Mouse (Mus musculus): ENCODE measurements at regions not wholly inside any gene's neighbourhood (a gene's known extent, or its start where the extent isn't known, plus 50 kb on each side); places are given as distances from the start of the nearest gene placed in this dataset.
A peak's percentile ranks its signal among the peaks of the same experiment; 100 is the strongest.

- Histone ChIP-seq H3K4me1 (ENCODE audit: control insufficient read depth, insufficient read depth, insufficient read length, low read length) (no peaks in the 10 kb centered on the region), H3K4me3 (ENCODE audit: insufficient read depth, low read depth, low read length) (no peak overlapping the region), H3K27ac (replicated peaks; ENCODE audit: low read depth, low read length) (no peak overlapping the region)
Observed at GRCm38 (mm10) chr17:79511218-79511617, 100.4 kb upstream of the Rmdn2 start.

- no peak overlapping the region for H3K4me3 ChIP-seq (ENCODE audit: insufficient read depth, low read depth, low read length)
- H3K4me1 ChIP-seq (ENCODE audit: control insufficient read depth, insufficient read depth, insufficient read length, low read length): no peaks in the 10 kb centered on the region
- H3K27ac ChIP-seq (replicated peaks; ENCODE audit: low read depth, low read length): no peak overlapping the region
Observed at GRCm38 (mm10) chr17:79514076-79514475, 97.6 kb upstream of the Rmdn2 start.

- Histone ChIP-seq H3K4me3 (ENCODE audit: insufficient read depth, low read depth, low read length) (no peak overlapping the region), H3K4me1 (ENCODE audit: control insufficient read depth, insufficient read depth, insufficient read length, low read length) (no peaks in the 10 kb centered on the region), H3K27ac (replicated peaks; ENCODE audit: low read depth, low read length) (no peak overlapping the region)
Observed at GRCm38 (mm10) chr17:79518185-79518584, 93.5 kb upstream of the Rmdn2 start.

GRCm38 (mm10) chr17:79518696-79519095 lies 93.0 kb upstream of the Rmdn2 start:
- H3K4me1 ChIP-seq (ENCODE audit: control insufficient read depth, insufficient read depth, insufficient read length, low read length): no peaks in the 10 kb centered on the region
- H3K4me3 ChIP-seq (ENCODE audit: insufficient read depth, low read depth, low read length): no peak overlapping the region
- no peak overlapping the region for H3K27ac ChIP-seq (replicated peaks; ENCODE audit: low read depth, low read length)

DNA sequence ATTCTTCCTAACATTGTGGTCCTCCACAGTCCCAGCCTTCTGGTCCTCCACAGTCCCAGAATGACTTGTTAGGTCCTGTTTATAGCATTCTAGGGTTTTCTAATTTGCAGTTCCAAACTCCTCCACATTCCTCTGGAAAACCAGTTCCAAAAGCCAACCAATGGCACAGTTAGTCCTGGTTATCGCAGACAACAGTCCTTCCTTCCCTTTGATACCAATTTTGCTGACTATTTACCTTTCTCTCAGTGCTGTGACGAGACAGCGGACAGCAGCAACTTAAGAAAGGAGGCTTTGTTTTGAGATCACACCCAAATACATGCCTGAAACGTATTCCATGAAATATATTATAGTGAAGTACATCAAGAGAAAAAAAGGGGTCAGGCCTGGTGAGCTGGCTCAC lies 92.3 kb upstream of the Rmdn2 start:
- Histone ChIP-seq H3K27ac (replicated peaks; ENCODE audit: low read depth, low read length) (no peak overlapping the region), H3K4me1 (ENCODE audit: control insufficient read depth, insufficient read depth, insufficient read length, low read length) (no peaks in the 10 kb centered on the region), H3K4me3 (ENCODE audit: insufficient read depth, low read depth, low read length) (no peak overlapping the region)

GRCm38 (mm10) chr17:79520283-79520682 lies 91.4 kb upstream of the Rmdn2 start:
- Histone ChIP-seq H3K27ac (replicated peaks; ENCODE audit: low read depth, low read length) (no peak overlapping the region), H3K4me1 (ENCODE audit: control insufficient read depth, insufficient read depth, insufficient read length, low read length) (no peaks in the 10 kb centered on the region), H3K4me3 (ENCODE audit: insufficient read depth, low read depth, low read length) (no peak overlapping the region)

DNA sequence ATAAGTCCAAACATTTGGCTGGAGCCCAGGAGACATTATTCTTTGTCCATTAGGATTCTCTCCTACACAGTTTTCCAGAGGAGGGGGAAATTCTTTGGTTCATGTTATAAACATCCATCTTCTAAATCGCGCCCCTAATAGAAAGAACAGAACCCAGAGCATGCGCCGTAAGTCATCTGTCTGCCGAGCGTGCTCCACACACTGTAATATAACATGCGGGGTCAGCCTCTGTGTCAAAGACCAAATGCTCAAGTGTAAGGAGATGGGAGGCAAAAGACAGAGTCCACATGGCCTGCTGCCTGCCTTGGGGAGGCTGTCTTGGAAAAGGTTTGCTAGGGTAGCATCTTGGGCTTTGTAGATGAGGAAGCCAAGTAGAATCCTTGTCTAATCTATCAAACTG lies 90.0 kb upstream of the Rmdn2 start:
- H3K4me1 ChIP-seq (ENCODE audit: control insufficient read depth, insufficient read depth, insufficient read length, low read length): no peaks in the 10 kb centered on the region
- H3K27ac ChIP-seq (replicated peaks; ENCODE audit: low read depth, low read length): no peak overlapping the region
- H3K4me3 ChIP-seq (ENCODE audit: insufficient read depth, low read depth, low read length): no peak overlapping the region

DNA sequence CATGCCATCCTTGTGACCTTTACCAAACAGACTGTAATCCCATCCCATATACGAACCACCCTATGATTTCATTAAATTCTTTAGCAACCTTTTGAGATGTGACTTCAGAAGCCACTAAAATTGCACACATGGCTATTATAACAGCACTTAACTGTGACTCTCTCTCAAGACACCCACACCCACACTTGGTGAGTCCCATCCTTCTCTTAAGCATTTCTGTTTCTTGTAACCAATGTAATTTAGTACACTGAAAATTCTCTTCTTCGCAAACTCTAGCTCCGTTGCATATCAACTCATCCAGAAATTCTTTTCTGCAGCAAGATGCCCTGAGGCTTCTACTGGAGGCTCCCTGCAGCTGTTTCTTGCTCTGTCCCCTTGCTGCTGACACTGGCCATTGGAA lies 88.4 kb upstream of the Rmdn2 start:
- Histone ChIP-seq H3K4me1 (ENCODE audit: control insufficient read depth, insufficient read depth, insufficient read length, low read length) (no peaks in the 10 kb centered on the region), H3K4me3 (ENCODE audit: insufficient read depth, low read depth, low read length) (no peak overlapping the region), H3K27ac (replicated peaks; ENCODE audit: low read depth, low read length) (no peak overlapping the region)

DNA sequence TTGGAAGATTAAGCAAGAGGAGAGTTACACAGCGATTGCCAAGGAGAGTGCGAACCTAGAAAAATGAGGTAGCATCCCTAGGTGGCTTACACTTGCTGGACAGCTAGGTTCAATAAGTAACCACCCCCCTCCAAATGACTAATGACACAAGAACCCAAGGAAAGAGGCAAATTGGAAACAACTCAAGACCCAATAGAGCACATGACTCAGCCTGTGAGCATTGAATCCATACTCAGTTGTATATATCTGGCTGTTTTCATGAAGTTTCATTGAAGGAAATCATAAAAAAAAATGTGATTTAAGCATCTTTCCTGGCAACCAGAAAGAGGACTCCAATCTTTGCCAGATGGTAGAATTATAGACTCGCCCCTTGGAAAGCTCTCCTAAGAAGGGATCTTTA lies 84.3 kb upstream of the Rmdn2 start:
- H3K4me1 ChIP-seq (ENCODE audit: control insufficient read depth, insufficient read depth, insufficient read length, low read length): no peaks in the 10 kb centered on the region
- no peak overlapping the region for H3K27ac ChIP-seq (replicated peaks; ENCODE audit: low read depth, low read length)
- H3K4me3 ChIP-seq (ENCODE audit: insufficient read depth, low read depth, low read length): no peak overlapping the region

GRCm38 (mm10) chr17:79536549-79536948 lies 75.1 kb upstream of the Rmdn2 start:
- Histone ChIP-seq H3K4me3 (ENCODE audit: insufficient read depth, low read depth, low read length) (no peak overlapping the region), H3K27ac (replicated peaks; ENCODE audit: low read depth, low read length) (no peak overlapping the region), H3K4me1 (ENCODE audit: control insufficient read depth, insufficient read depth, insufficient read length, low read length) (no peaks in the 10 kb centered on the region)

GRCm38 (mm10) chr17:79538789-79539188 lies 72.9 kb upstream of the Rmdn2 start:
- Histone ChIP-seq H3K4me1 (ENCODE audit: control insufficient read depth, insufficient read depth, insufficient read length, low read length) (no peaks in the 10 kb centered on the region; the same call in 1 of the 2 replicates), H3K4me3 (ENCODE audit: insufficient read depth, low read depth, low read length) (no peak overlapping the region), H3K27ac (replicated peaks; ENCODE audit: low read depth, low read length) (no peak overlapping the region)

DNA sequence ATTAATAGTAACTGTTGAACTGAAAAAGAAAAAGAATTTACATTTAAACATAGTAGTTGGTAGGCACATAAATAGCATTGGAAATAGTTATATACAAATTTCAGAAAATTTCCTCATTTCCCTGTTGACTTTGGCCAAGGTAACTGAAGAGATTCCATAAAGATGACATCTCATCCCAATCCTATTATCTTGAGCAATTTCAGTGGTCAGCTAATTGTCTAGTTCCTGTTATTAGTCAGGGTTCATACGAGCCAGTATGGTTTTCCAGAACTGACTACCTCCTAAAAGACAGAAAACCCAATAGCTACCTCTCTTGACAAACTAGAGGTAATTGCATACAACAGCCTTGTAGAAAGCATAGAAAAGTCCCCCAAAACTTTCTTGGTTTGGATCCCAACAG lies 71.6 kb upstream of the Rmdn2 start:
- H3K4me1 ChIP-seq (ENCODE audit: control insufficient read depth, insufficient read depth, insufficient read length, low read length): peaks cover 7% of the 10 kb centered on the region; the same call in 1 of the 2 replicates
- no peak overlapping the region for H3K27ac ChIP-seq (replicated peaks; ENCODE audit: low read depth, low read length)
- no peak overlapping the region for H3K4me3 ChIP-seq (ENCODE audit: insufficient read depth, low read depth, low read length)

GRCm38 (mm10) chr17:79540511-79540910 lies 71.2 kb upstream of the Rmdn2 start:
- Histone ChIP-seq H3K4me1 (ENCODE audit: control insufficient read depth, insufficient read depth, insufficient read length, low read length) (peaks cover 11% of the 10 kb centered on the region; the same call in 1 of the 2 replicates), H3K4me3 (ENCODE audit: insufficient read depth, low read depth, low read length) (no peak overlapping the region), H3K27ac (replicated peaks; ENCODE audit: low read depth, low read length) (no peak overlapping the region)

DNA sequence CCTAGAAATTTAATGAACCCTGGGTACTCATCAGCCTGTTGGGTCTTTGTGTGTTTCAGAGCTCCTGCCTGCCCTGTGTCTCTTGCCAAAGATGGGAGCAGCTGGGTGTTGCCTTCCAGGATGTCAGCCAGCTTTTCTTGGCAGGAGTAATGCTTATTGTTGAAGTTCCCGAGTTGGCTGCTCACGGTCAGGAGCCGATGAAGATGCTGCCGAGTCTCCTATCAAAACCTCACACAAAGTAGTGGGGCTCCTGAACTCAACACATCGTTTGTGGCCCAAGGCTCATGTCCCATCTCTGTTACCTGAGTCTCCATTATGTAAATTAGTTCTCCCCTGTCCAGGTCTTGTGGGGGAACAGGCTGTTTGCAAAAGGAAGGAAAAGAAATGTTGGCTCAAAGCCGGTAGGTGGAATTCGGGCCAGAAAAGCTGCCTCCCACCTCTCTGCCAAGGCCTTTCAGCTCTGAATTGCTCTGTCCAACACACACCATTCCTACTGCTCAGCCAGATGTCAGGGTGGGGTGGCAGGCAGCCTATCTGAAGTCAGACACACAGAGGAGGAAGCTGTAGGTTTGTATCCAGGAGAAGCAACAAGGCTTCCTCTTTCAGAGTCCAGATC lies 67.6 kb upstream of the Rmdn2 start:
- Histone ChIP-seq H3K4me3 (ENCODE audit: insufficient read depth, low read depth, low read length) (no peak overlapping the region), H3K4me1 (ENCODE audit: control insufficient read depth, insufficient read depth, insufficient read length, low read length) (peaks cover 11% of the 10 kb centered on the region; the same call in 1 of the 2 replicates), H3K27ac (replicated peaks; ENCODE audit: low read depth, low read length) (peak overlapping the region; percentile 71)

DNA sequence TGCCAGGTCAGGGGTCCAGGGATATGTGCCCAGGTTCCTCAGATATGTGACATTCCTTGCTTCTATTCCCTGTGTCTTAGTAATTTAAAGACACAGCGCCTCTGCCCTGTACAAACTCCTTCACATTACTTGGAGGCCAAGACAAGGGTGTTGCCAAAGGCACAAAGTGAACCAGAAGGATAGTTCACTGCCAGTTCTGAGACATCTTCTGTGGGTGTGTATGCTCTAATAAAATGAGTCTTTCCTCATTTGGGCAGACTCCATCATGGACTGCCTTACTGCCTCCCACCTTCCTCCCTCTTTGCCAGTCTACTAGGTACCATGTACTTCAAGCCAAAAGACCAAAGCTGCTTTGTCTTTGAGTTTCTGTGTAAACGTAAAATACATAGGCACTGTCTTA lies 65.8 kb upstream of the Rmdn2 start:
- Histone ChIP-seq H3K4me1 (ENCODE audit: control insufficient read depth, insufficient read depth, insufficient read length, low read length) (peaks cover 11% of the 10 kb centered on the region; the same call in 1 of the 2 replicates), H3K4me3 (ENCODE audit: insufficient read depth, low read depth, low read length) (no peak overlapping the region), H3K27ac (replicated peaks; ENCODE audit: low read depth, low read length) (no peak overlapping the region)

DNA sequence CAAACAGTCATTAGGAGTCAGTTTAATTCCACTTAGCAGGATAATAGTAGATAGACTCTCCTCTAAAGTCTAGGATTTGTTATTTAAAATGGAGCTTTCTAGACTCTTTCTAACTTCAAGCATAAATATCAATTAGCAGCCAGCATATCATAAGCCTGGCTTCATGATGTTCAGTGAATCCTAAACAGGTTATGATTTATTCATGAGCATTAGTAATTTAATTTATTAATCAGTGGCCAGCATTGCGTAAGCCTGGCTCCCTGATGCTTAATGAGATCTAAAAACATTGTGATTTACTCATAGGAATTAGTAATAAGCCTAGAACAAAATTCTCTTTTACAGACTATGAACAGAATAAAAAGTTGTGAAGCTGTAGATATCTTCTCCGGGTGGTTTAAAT lies 64.6 kb upstream of the Rmdn2 start:
- Histone ChIP-seq H3K4me1 (ENCODE audit: control insufficient read depth, insufficient read depth, insufficient read length, low read length) (peaks cover 11% of the 10 kb centered on the region; the same call in 1 of the 2 replicates), H3K4me3 (ENCODE audit: insufficient read depth, low read depth, low read length) (no peak overlapping the region), H3K27ac (replicated peaks; ENCODE audit: low read depth, low read length) (no peak overlapping the region)
